Mouse (Mus musculus): ENCODE results near the gene Dnajb1. TPM values are rescaled to one million over a fixed set of nuclear protein-coding genes. Genes with fewer than 3 reads are reported as not detected.

Gene Dnajb1
- total and polyA plus RNA-seq, 2 experiments: 8.3 to 18.2 TPM

DNA sequence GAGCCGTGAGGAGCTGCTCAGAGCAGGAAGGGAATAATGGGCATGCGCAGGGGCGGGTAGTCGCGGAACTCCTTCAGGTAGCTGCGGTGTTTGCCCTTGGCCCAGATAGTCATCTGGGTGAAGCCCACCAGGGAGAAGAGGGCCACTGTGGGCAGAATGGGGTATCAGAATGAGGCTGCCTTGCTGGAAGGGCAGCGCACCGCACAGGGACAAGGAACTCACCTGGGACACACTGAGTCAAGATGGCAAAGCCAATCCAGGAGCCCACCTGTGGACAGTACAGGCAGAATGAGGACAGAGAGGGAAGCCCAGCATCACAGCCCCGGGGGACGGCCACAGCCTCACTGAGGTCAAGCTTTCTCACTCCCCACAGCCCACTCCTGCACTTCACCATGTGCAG, 36.2 kb upstream of the Dnajb1 start:
- TF ChIP-seq CTCF (IDR thresholded peaks at IDR 0.05; ENCODE audit: low read depth, low read length) (no peak), POLR2A (IDR thresholded peaks at IDR 0.05; ENCODE audit: extremely low read depth, insufficient read depth, low read length) (no peak)
- no peak overlapping the region for H3K27ac ChIP-seq (replicated peaks; ENCODE audit: insufficient read depth, low read depth, low read length)

DNA sequence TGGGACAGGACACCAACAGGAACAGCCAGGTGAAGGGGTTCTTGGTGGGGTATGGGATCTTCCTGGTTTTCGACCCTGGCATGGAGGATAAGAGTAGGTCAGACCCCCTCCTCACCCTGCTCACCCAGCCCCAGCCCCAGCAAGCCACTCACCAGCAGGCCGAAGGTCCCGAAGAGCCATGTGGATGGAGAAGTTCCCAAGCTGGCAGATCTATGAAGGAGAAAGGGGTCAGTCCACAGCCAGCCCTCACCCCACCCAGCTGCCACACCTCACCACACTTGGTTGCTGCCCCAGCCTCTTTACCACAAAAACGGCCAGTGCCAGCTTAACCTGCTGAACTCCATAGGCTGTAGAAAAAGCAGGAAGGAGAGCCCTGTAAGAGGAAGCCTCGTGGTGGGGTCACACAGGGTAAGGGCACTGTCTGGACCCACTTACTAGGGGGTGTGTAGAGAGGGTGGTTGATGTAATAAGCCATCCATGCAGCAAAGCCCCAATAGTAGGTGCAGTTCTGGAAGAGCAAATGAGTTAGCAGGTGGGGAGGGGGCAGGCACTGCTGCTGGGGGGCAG, 35.7 kb upstream of the Dnajb1 start:
- Histone ChIP-seq H3K27me3 (ENCODE audit: control insufficient read depth, insufficient read depth, low read length) (no peaks in the 10 kb centered on the region), H3K27ac (replicated peaks; ENCODE audit: insufficient read depth, low read depth, low read length) (no peak overlapping the region), H3K4me1 (ENCODE audit: control insufficient read depth, insufficient read depth, low read length) (peaks cover 8% of the 10 kb centered on the region), H3K36me3 (ENCODE audit: control insufficient read depth, insufficient read depth, low read length) (no peaks in the 10 kb centered on the region; the same call in 1 of the 2 replicates), H3K4me3 (ENCODE audit: insufficient read depth, low read depth, low read length) (no peak overlapping the region), H3K79me2 (ENCODE audit: control insufficient read depth, insufficient read depth, low read length) (peaks cover 50% of the 10 kb centered on the region; the same call in 1 of the 2 replicates), H3K9ac (ENCODE audit: low read depth, low read length) (no peak overlapping the region)
- TF ChIP-seq CTCF (IDR thresholded peaks at IDR 0.05; ENCODE audit: low read depth, low read length): no peak
- TF ChIP-seq POLR2A (IDR thresholded peaks at IDR 0.05; ENCODE audit: extremely low read depth, insufficient read depth, low read length): no peak
- no peak for DNase-seq (ENCODE audit: extremely low read depth, low read depth, low spot score)
- 88% methylated on average over 5 of the region's 5 CpGs for WGBS

More for the DNA sequence above, 36.2 kb upstream of the Dnajb1 start:
- H3K79me2 ChIP-seq (ENCODE audit: control insufficient read depth, insufficient read depth, low read length): peaks cover 50% of the 10 kb centered on the region; the same call in 1 of the 2 replicates
- WGBS: 94% methylated on average over 10 of the region's 10 CpGs
- no peaks in the 10 kb centered on the region for H3K27me3 ChIP-seq (ENCODE audit: control insufficient read depth, insufficient read depth, low read length)
- no peak for DNase-seq (ENCODE audit: extremely low read depth, low read depth, low spot score)
- H3K4me1 ChIP-seq (ENCODE audit: control insufficient read depth, insufficient read depth, low read length): peaks cover 9% of the 10 kb centered on the region
- H3K36me3 ChIP-seq (ENCODE audit: control insufficient read depth, insufficient read depth, low read length): no peaks in the 10 kb centered on the region; the same call in 1 of the 2 replicates
- H3K9ac ChIP-seq (ENCODE audit: low read depth, low read length): no peak overlapping the region
- no peak overlapping the region for H3K4me3 ChIP-seq (ENCODE audit: insufficient read depth, low read depth, low read length)

DNA sequence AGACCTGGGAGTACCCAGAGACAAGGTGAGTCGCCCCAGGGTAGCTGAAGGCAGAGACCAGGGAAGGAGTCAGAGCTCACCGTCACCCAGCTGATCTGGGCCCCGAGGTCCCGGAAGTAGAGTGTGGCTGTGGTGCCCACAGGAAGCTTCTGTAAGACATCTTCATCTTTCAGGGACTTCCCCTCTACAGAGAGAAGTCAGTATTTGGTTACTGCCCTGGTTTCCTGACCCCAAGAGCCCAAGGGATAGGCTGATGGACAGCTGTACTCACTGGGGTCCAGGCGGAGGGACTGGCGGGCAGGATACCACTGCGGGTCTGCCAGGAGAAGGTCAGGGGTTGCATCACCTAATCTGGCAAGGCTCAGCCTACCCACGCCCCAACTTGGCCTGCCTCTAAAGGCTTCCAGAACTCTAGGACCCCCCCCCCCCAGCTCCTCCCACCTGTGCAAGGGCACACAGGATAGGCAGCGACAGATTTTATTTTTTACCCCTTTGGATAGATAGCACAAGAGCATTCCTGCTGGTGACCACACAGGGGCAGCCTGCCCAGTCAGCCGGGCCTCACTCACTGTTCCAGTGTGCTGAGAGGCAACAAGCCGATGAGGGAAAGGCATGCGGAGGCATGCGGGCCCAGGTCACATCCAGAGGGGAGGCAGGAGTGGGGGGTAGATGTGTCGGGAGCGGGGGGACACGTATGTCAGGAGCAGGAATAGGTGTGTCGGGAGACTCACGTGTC, 34.7 kb upstream of the Dnajb1 start:
- TF ChIP-seq CTCF (IDR thresholded peaks at IDR 0.05; ENCODE audit: low read depth, low read length): peak; percentile 40
- TF ChIP-seq POLR2A (IDR thresholded peaks at IDR 0.05; ENCODE audit: extremely low read depth, insufficient read depth, low read length): no peak
- peaks cover 10% of the 10 kb centered on the region for H3K4me1 ChIP-seq (ENCODE audit: control insufficient read depth, insufficient read depth, low read length)
- no peak for DNase-seq (ENCODE audit: extremely low read depth, low read depth, low spot score)
- no peak overlapping the region for H3K4me3 ChIP-seq (ENCODE audit: insufficient read depth, low read depth, low read length)
- peaks cover 49% of the 10 kb centered on the region for H3K79me2 ChIP-seq (ENCODE audit: control insufficient read depth, insufficient read depth, low read length)
- 61% methylated on average over 18 of the region's 18 CpGs for WGBS
- H3K36me3 ChIP-seq (ENCODE audit: control insufficient read depth, insufficient read depth, low read length): no peaks in the 10 kb centered on the region; the same call in 1 of the 2 replicates
- no peaks in the 10 kb centered on the region for H3K27me3 ChIP-seq (ENCODE audit: control insufficient read depth, insufficient read depth, low read length)
- H3K9ac ChIP-seq (ENCODE audit: low read depth, low read length): no peak overlapping the region
- H3K27ac ChIP-seq (replicated peaks; ENCODE audit: insufficient read depth, low read depth, low read length): no peak overlapping the region

GRCm38 (mm10) chr8:83574631-83575315, 33.2 kb upstream of the Dnajb1 start:
- Histone ChIP-seq H3K79me2 (ENCODE audit: control insufficient read depth, insufficient read depth, low read length) (peaks cover 61% of the 10 kb centered on the region), H3K27ac (replicated peaks; ENCODE audit: insufficient read depth, low read depth, low read length) (no peak overlapping the region), H3K9ac (ENCODE audit: low read depth, low read length) (no peak overlapping the region), H3K36me3 (ENCODE audit: control insufficient read depth, insufficient read depth, low read length) (no peaks in the 10 kb centered on the region; the same call in 1 of the 2 replicates), H3K4me3 (ENCODE audit: insufficient read depth, low read depth, low read length) (no peak overlapping the region), H3K4me1 (ENCODE audit: control insufficient read depth, insufficient read depth, low read length) (peaks cover 15% of the 10 kb centered on the region), H3K27me3 (ENCODE audit: control insufficient read depth, insufficient read depth, low read length) (no peaks in the 10 kb centered on the region)
- WGBS: 67% methylated on average over 15 of the region's 15 CpGs
- TF ChIP-seq CTCF (IDR thresholded peaks at IDR 0.05; ENCODE audit: low read depth, low read length) (no peak), POLR2A (IDR thresholded peaks at IDR 0.05; ENCODE audit: extremely low read depth, insufficient read depth, low read length) (no peak)
- DNase-seq (ENCODE audit: extremely low read depth, low read depth, low spot score): no peak

DNA sequence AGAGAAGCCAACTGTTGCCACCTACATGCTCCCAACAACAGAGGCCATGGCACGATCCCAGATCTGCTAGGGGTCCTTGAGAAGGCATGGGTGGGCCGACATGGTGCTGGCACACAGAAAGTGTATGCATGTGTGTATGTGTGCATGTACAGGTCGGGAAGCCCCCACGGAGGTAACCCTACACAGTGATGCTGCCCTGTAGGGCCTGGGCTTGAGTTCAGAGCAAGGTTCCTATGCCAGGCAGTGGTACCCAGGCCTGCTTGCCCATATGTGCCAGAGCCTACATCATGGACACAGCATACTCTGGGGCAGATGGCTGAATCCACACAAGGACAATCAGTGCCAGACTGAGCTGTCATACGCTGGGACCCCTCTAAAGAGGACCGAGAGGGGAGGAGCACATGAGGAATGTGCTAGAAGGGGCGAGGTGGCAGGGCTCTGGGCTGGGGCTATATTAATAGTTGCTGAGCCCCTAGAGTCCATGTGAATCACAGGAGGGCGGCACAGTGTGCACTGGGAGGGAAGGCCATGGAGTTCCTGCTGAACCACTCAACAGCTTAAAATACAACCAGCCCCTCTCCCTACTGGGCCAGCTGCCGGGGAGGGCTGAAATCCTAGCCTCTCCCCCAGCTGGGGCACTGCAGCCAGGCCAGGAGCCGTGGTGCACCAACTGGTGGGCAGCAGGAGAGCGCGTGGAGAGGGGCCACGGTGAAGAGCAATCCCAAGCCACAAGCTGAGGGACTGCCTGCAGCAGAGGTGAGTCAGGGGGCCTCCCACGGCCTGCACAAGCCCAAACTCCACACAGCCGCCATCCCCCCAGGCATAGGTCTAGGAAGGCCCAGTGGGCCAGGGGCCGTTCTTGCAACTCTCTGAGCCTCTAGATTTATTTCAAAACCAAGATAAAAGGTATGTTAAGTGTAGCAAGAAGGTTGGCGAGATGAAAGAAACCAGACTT, 32.2 kb upstream of the Dnajb1 start:
- no peak overlapping the region for H3K9ac ChIP-seq (ENCODE audit: low read depth, low read length)
- H3K4me3 ChIP-seq (ENCODE audit: insufficient read depth, low read depth, low read length): no peak overlapping the region
- no peak for DNase-seq (ENCODE audit: extremely low read depth, low read depth, low spot score)
- TF ChIP-seq CTCF (IDR thresholded peaks at IDR 0.05; ENCODE audit: low read depth, low read length) (no peak), POLR2A (IDR thresholded peaks at IDR 0.05; ENCODE audit: extremely low read depth, insufficient read depth, low read length) (no peak)
- H3K27ac ChIP-seq (replicated peaks; ENCODE audit: insufficient read depth, low read depth, low read length): no peak overlapping the region
- no peaks in the 10 kb centered on the region for H3K27me3 ChIP-seq (ENCODE audit: control insufficient read depth, insufficient read depth, low read length)
- 85% methylated on average over 17 of the region's 17 CpGs for WGBS
- no peaks in the 10 kb centered on the region; the same call in 1 of the 2 replicates for H3K36me3 ChIP-seq (ENCODE audit: control insufficient read depth, insufficient read depth, low read length)
- peaks cover 23% of the 10 kb centered on the region for H3K4me1 ChIP-seq (ENCODE audit: control insufficient read depth, insufficient read depth, low read length)
- peaks cover 61% of the 10 kb centered on the region for H3K79me2 ChIP-seq (ENCODE audit: control insufficient read depth, insufficient read depth, low read length)

Measured in liver, adult 2 months (tissue).